Comparison of ENCODE assay signal across 16 mouse cellular contexts in the genomic region with DNA sequence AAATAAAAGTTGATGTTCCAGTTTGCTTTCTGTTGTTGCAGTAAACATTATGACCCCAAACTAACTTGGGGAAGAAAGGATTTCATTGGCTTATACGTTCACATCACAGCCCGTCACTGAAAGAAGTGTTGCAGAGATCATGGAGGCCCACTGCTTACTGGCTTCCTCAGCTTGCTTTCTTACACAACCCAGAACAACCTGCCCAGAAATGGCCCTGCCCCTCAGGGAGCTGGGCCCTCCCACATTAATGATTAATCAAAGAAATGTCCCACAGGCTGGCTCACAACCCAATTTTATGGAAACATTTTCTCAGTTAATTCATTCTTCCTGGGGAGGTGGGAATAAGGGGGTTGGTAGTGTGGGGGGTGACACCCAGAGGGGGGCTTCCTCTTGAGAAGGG. TPM values are rescaled to one million over a fixed set of nuclear protein-coding genes. Genes with fewer than 3 reads are reported as not detected.
DNase-seq lines count a peak whose midpoint lies in the region; ATAC-seq lines count a peak whose summit lies in the region.
"Had no signal": no experiment of that assay in that cellular context is flagged by ENCODE, and none has a peak within 500 bp of the region (broad histone marks: within the 10 kb centered on the region; RNA-seq: fewer than 3 reads in every experiment).

No protein-coding gene starts in this region.

- ATAC-seq in kidney, embryonic 14.5 days (ENCODE audit: low FRiP score, low TSS enrichment): no peak
- ATAC-seq: Patski had no signal

- no peaks in the 10 kb centered on the region for H3K27me3 ChIP-seq in kidney, embryonic 14.5 days (ENCODE audit: control insufficient read depth, insufficient read depth, low read length)
- H3K27me3 ChIP-seq: heart, embryonic 13.5 days; Patski had no signal

- H3K4me3 ChIP-seq in kidney, embryonic 14.5 days (ENCODE audit: low read length): no peak overlapping the region
- H3K4me3 ChIP-seq: forebrain, embryonic 10.5 days; heart, embryonic 13.5 days; limb, embryonic 10.5 days had no signal

- H3K9ac ChIP-seq in kidney, embryonic 14.5 days (ENCODE audit: low read depth, low read length): no peak overlapping the region
- H3K9ac ChIP-seq: heart, embryonic 13.5 days; lung, embryonic 14.5 days had no signal

- H3K4me1 ChIP-seq in kidney, embryonic 14.5 days (ENCODE audit: control insufficient read depth, insufficient read depth, low read length): no peaks in the 10 kb centered on the region
- H3K4me1 ChIP-seq: forebrain, embryonic 10.5 days; heart, embryonic 13.5 days; limb, embryonic 10.5 days had no signal

- peaks cover 93% of the 10 kb centered on the region for H3K36me3 ChIP-seq in kidney, embryonic 14.5 days (ENCODE audit: control insufficient read depth, insufficient read depth, low read length)

- WGBS in kidney, embryonic 14.5 days: 88% methylated on average over 2 of the region's 2 CpGs

- no peak overlapping the region for H3K27ac ChIP-seq in kidney, embryonic 14.5 days (ENCODE audit: low read depth, low read length)
- H3K27ac ChIP-seq: forebrain, embryonic 10.5 days; heart, embryonic 13.5 days; limb, embryonic 10.5 days had no signal

- no peaks in the 10 kb centered on the region for H3K9me3 ChIP-seq in kidney, embryonic 14.5 days (ENCODE audit: control insufficient read depth, low read length)
- H3K9me3 ChIP-seq: forebrain, embryonic 10.5 days; heart, embryonic 13.5 days; limb, embryonic 10.5 days had no signal

- no peak overlapping the region for H3K4me2 ChIP-seq in kidney, embryonic 14.5 days (replicated peaks; ENCODE audit: low read depth, low read length)
- H3K4me2 ChIP-seq: heart, embryonic 13.5 days; lung, embryonic 14.5 days had no signal

- peak; percentile 72 for DNase-seq in kidney, adult 11 months
- peak; percentile 39 for DNase-seq in adipocyte (ENCODE audit: low spot score)
- peak; percentile 71 to 76 for DNase-seq in kidney, adult 8-10 months
- peak; percentile 25 to 53 for DNase-seq in kidney, postnatal 4 days
- no peak for DNase-seq in T-cell, adult 2 months (ENCODE audit: low spot score)
- no peak for DNase-seq in frontal cortex, adult 2 months (ENCODE audit: extremely low spot score in 1 of 2, low spot score in 1 of 2)
- DNase-seq: B cell, adult 2 months; cerebellum, adult 8-10 months; layer of hippocampus, postnatal 36 days; lung, embryonic 14.5 days; thymus, adult 2 months had no signal

RNA-seq across cellular contexts. Expression of a gene that starts 13.2 kb away (rescaled TPM):
- 161 and 263 TPM in 2 replicates for polyA plus RNA-seq in kidney, embryonic 14.5 days (2014; fragmentation: Nextera tagmentation; extraction: Ambion mirVana)
- 37.8 and 38.7 TPM in 2 replicates for polyA plus RNA-seq in frontal cortex, adult 2 months (2012; rRNA removed)

Comparison
In these comparisons a context has a peak if more than half of its experiments do, and no peak if none do; other contexts are left out.
1. DNase-seq: peak in kidney, adult 11 months (single experiment), adipocyte (single experiment), kidney, adult 8-10 months (2 of 2) and kidney, postnatal 4 days (2 of 2); none in T-cell, adult 2 months (single experiment) and frontal cortex, adult 2 months (0 of 2).